Mouse (Mus musculus) heart, postnatal 0 days (tissue): ENCODE data around the gene Tmem214. TPM values are rescaled to one million over a fixed set of nuclear protein-coding genes. Genes with fewer than 3 reads are reported as not detected.

ENCODE experiments used
- ATAC-seq: fragments of 200-750 bp; cut with Nextera tagmentation; 2 replicates; pipeline ENCODE4 v1.8.0; 2017; ENCODE audit warnings: low read depth, moderate number of reproducible peaks, moderate library complexity; ENCODE audit not compliant: insufficient read depth
- DNase-seq: peaks from one replicate; pipeline ENCODE4 v3.0.0-alpha.2; 2016; ENCODE audit warnings: low spot score
- H3K27ac ChIP-seq: fragments of 300-500 bp; sonication (generic); 2 replicates; pipeline ENCODE4 v1.5.1; 2014; ENCODE audit warnings: low read depth, mild to moderate bottlenecking
- H3K27me3 ChIP-seq: fragments of 300-500 bp; sonication (generic); 2 replicates; pipeline ENCODE4 v1.6.1; 2014; ENCODE audit warnings: low read length, mixed read lengths; ENCODE audit not compliant: control insufficient read depth, insufficient read depth
- H3K36me3 ChIP-seq: fragments of 300-500 bp; sonication (generic); replicated peaks from 2 replicates; pipeline ENCODE4 v1.6.1; 2014; ENCODE audit warnings: low read length, mixed read lengths; ENCODE audit not compliant: control insufficient read depth, insufficient read depth
- H3K4me1 ChIP-seq: fragments of 300-500 bp; sonication (generic); 2 replicates; pipeline ENCODE4 v1.6.1; 2014; ENCODE audit warnings: antibody characterized with exemption; ENCODE audit not compliant: control insufficient read depth, insufficient read depth
- H3K4me2 ChIP-seq: fragments of 300-500 bp; sonication (generic); 2 replicates; pipeline ENCODE4 v1.6.1; 2014; ENCODE audit warnings: low read depth, mild to moderate bottlenecking, low read length, moderate library complexity
- H3K4me3 ChIP-seq: fragments of 300-500 bp; sonication (generic); 2 replicates; pipeline ENCODE4 v1.5.1; 2014; ENCODE audit warnings: low read depth, low read length
- H3K9ac ChIP-seq: fragments of 300-500 bp; sonication (generic); replicated peaks from 2 replicates; pipeline ENCODE4 v1.6.1; 2014; ENCODE audit warnings: low read depth, low read length, mixed read lengths
- H3K9me3 ChIP-seq: fragments of 300-500 bp; sonication (generic); replicated peaks from 2 replicates; pipeline ENCODE4 v1.6.1; 2016; ENCODE audit warnings: low read length; ENCODE audit not compliant: control insufficient read depth
- CTCF ChIP-seq: IDR thresholded peaks from 2 replicates; pipeline ENCODE4 v1.5.1; 2016; ENCODE audit warnings: antibody characterized with exemption, control low read depth, low read depth
- EP300 ChIP-seq: IDR thresholded peaks from 2 replicates; pipeline ENCODE4 v1.6.1; 2016; ENCODE audit warnings: antibody characterized with exemption, low read depth
- WGBS: fragments of 180-500 bp; shearing (Covaris S2); extraction: QIAGEN DNeasy Blood & Tissue Kit; methylation state at CpG from one replicate; pipeline ENCODE4 v1.1.7; 2014; 5-methylcytosine and 5-hydroxymethylcytosine counted together
- polyA plus RNA-seq: library from polyadenylated mRNA; unstranded; fragments of >200 nt; fragmentation: Nextera tagmentation; extraction: Ambion mirVana; gene quantifications from 2 replicates; pipeline ENCODE4 v1.2.1, GENCODE M21; 2015
- total RNA-seq: library from RNA; depleted of rRNA; stranded (reverse); fragments of >200 nt; gene quantifications from 2 replicates; pipeline ENCODE4 v1.2.3, GENCODE M21; 2014; ENCODE audit warnings: low replicate concordance

Tmem214 gene
- total and polyA plus RNA-seq, 2 experiments from 2014 or later = 49.6 to 58.8 TPM

- TF ChIP-seq EP300 = no peak
- no peak for TF ChIP-seq CTCF
- Histone ChIP-seq H3K36me3 (no peaks in the 10 kb centered on the region), H3K27me3 (no peaks in the 10 kb centered on the region), H3K4me3 (no peak overlapping the region), H3K9me3 (no peaks in the 10 kb centered on the region), H3K27ac (no peak overlapping the region), H3K4me1 (peaks cover 14% of the 10 kb centered on the region; the same call in 1 of the 2 replicates), H3K9ac (no peak overlapping the region), H3K4me2 (no peak overlapping the region)
- WGBS = 82% methylated on average over 4 of the region's 4 CpGs
- ATAC-seq (no peak), DNase-seq (no peak)
These were observed 14.3 kb upstream of the Tmem214 start for GRCm38 (mm10) chr5:30853522-30853921.

- Histone ChIP-seq H3K4me1 (peaks cover 5% of the 10 kb centered on the region; the same call in 1 of the 2 replicates), H3K4me2 (no peak overlapping the region), H3K27me3 (no peaks in the 10 kb centered on the region), H3K9ac (no peak overlapping the region), H3K27ac (no peak overlapping the region), H3K9me3 (no peaks in the 10 kb centered on the region), H3K36me3 (no peaks in the 10 kb centered on the region), H3K4me3 (no peak overlapping the region)
- ATAC-seq = no peak
- TF ChIP-seq CTCF = no peak
- TF ChIP-seq EP300 = no peak
- WGBS = 57% methylated on average over 3 of the region's 3 CpGs
- DNase-seq = no peak
These were observed 12.1 kb upstream of the Tmem214 start for GRCm38 (mm10) chr5:30855674-30856073.

- TF ChIP-seq EP300 (no peak), CTCF (peak; percentile 46)
These were observed 11.7 kb upstream of the Tmem214 start for GRCm38 (mm10) chr5:30856124-30856523.

GRCm38 (mm10) chr5:30863852-30864251 lies 4.0 kb upstream of the Tmem214 start:
- no peaks in the 10 kb centered on the region for H3K4me1 ChIP-seq
- H3K27ac ChIP-seq = no peak overlapping the region
- ATAC-seq = peak; percentile 60
- TF ChIP-seq CTCF (peak; percentile 21; the same call in 1 of the 2 replicates), EP300 (no peak)
- no peaks in the 10 kb centered on the region for H3K9me3 ChIP-seq
- H3K4me3 ChIP-seq = no peak overlapping the region
- H3K4me2 ChIP-seq = no peak overlapping the region
- no peaks in the 10 kb centered on the region for H3K27me3 ChIP-seq
- WGBS = 37% methylated on average over 4 of the region's 4 CpGs
- no peak for DNase-seq
- H3K36me3 ChIP-seq = no peaks in the 10 kb centered on the region; the same call in 1 of the 2 replicates
- H3K9ac ChIP-seq = no peak overlapping the region

More at GRCm38 (mm10) chr5:30856124-30856523, 11.7 kb upstream of the Tmem214 start:
- H3K27ac ChIP-seq = no peak overlapping the region
- no peak for ATAC-seq
- no peak overlapping the region for H3K4me2 ChIP-seq
- H3K9ac ChIP-seq = no peak overlapping the region
- 66% methylated on average over 2 of the region's 2 CpGs for WGBS
- DNase-seq = no peak
- H3K36me3 ChIP-seq = no peaks in the 10 kb centered on the region
- H3K27me3 ChIP-seq = no peaks in the 10 kb centered on the region
- H3K9me3 ChIP-seq = no peaks in the 10 kb centered on the region
- peaks cover 2% of the 10 kb centered on the region; the same call in 1 of the 2 replicates for H3K4me1 ChIP-seq
- H3K4me3 ChIP-seq = no peak overlapping the region

GRCm38 (mm10) chr5:30864322-30864721 lies 3.5 kb upstream of the Tmem214 start:
- Histone ChIP-seq H3K4me3 (no peak overlapping the region), H3K4me2 (no peak overlapping the region), H3K9ac (no peak overlapping the region), H3K27me3 (no peaks in the 10 kb centered on the region), H3K27ac (no peak overlapping the region), H3K36me3 (no peaks in the 10 kb centered on the region; the same call in 1 of the 2 replicates), H3K9me3 (no peaks in the 10 kb centered on the region), H3K4me1 (no peaks in the 10 kb centered on the region)
- DNase-seq (no peak), ATAC-seq (peak; percentile 21; the same call in 1 of the 2 replicates)
- TF ChIP-seq EP300 (no peak), CTCF (no peak)
- 29% methylated on average over 15 of the region's 15 CpGs for WGBS

GRCm38 (mm10) chr5:30866871-30867270 lies 941 bp upstream of the Tmem214 start:
- Histone ChIP-seq H3K9ac (no peak overlapping the region), H3K27me3 (no peaks in the 10 kb centered on the region), H3K4me3 (no peak overlapping the region), H3K36me3 (peaks cover 8% of the 10 kb centered on the region), H3K4me1 (peaks cover 7% of the 10 kb centered on the region), H3K27ac (no peak overlapping the region), H3K4me2 (no peak overlapping the region), H3K9me3 (no peaks in the 10 kb centered on the region)
- ATAC-seq = no peak
- no peak for TF ChIP-seq EP300
- TF ChIP-seq CTCF = no peak
- WGBS = 80% methylated on average over 3 of the region's 3 CpGs
- no peak for DNase-seq
